Mouse (Mus musculus) spleen, postnatal 10 days (tissue): ENCODE measurements around the gene Snx33.
"Not testable (repeated sequence)": the region's sequence is repeated elsewhere in the genome, so short reads cannot be mapped to it uniquely, and the experiment has no call there.

Source experiments
- DNase-seq, 2 experiments: peaks; one replicate each; pipeline ENCODE4 v3.0.0; 2021 to 2022; ENCODE audit warnings: low spot score in 2 of 2

Snx33 gene

GRCm38 (mm10) chr9:56926025-56926360 lies 2.2 kb downstream of the Snx33 start:
- no peak for DNase-seq

GRCm38 (mm10) chr9:56925291-56926024 lies 2.7 kb downstream of the Snx33 start:
- no peak for DNase-seq

- DNase-seq, result peak in 1 of 2 experiments; percentile 51
Measured at GRCm38 (mm10) chr9:56924651-56925027, 3.5 kb downstream of the Snx33 start.

- DNase-seq, result no peak
Measured at GRCm38 (mm10) chr9:56923841-56924650, 4.1 kb downstream of the Snx33 start.

- DNase-seq, result no peak
Measured at GRCm38 (mm10) chr9:56922746-56923145, 5.4 kb downstream of the Snx33 start.

- DNase-seq, result no peak
Measured at GRCm38 (mm10) chr9:56918466-56918865, 9.7 kb downstream of the Snx33 start.

- no peak for DNase-seq
Measured at GRCm38 (mm10) chr9:56917131-56917530, 11.0 kb downstream of the Snx33 start.

GRCm38 (mm10) chr9:56915695-56916410 lies 12.3 kb downstream of the Snx33 start:
- no peak for DNase-seq

GRCm38 (mm10) chr9:56915116-56915515 lies 13.1 kb downstream of the Snx33 start:
- DNase-seq, result no peak

GRCm38 (mm10) chr9:56913991-56914390 lies 14.2 kb downstream of the Snx33 start:
- DNase-seq, result no peak

GRCm38 (mm10) chr9:56911017-56911416 lies 17.2 kb downstream of the Snx33 start:
- DNase-seq, result no peak

- not testable (repeated sequence) for DNase-seq
Measured at GRCm38 (mm10) chr9:56909991-56910390, 18.2 kb downstream of the Snx33 start.

GRCm38 (mm10) chr9:56907549-56907948 lies 20.6 kb downstream of the Snx33 start:
- DNase-seq, result no peak

GRCm38 (mm10) chr9:56903662-56904061 lies 24.5 kb downstream of the Snx33 start:
- DNase-seq, result no peak

GRCm38 (mm10) chr9:56901187-56901586 lies 27.0 kb downstream of the Snx33 start:
- no peak for DNase-seq

GRCm38 (mm10) chr9:56900571-56900970 lies 27.6 kb downstream of the Snx33 start:
- DNase-seq, result no peak

- DNase-seq, result no peak
Measured at GRCm38 (mm10) chr9:56900060-56900459, 28.1 kb downstream of the Snx33 start.

- peak in 1 of 2 experiments; percentile 44 for DNase-seq
Measured at GRCm38 (mm10) chr9:56899409-56899808, 28.8 kb downstream of the Snx33 start.

- no peak for DNase-seq
Measured at GRCm38 (mm10) chr9:56896779-56897178, 31.4 kb downstream of the Snx33 start.

GRCm38 (mm10) chr9:56894006-56894405 lies 34.2 kb downstream of the Snx33 start:
- DNase-seq, result peak in 1 of 2 experiments; percentile 57

- no peak for DNase-seq
Measured at GRCm38 (mm10) chr9:56893313-56893712, 34.9 kb downstream of the Snx33 start.

- no peak for DNase-seq
Measured at GRCm38 (mm10) chr9:56892111-56892510, 36.1 kb downstream of the Snx33 start.
